Mouse (Mus musculus) neural tube, embryonic 11.5 days (tissue): ENCODE measurements around the gene Pilrb1. TPM values are rescaled to one million over a fixed set of nuclear protein-coding genes. Genes with fewer than 3 reads are reported as not detected.
"Not testable (repeated sequence)": the region's sequence is repeated elsewhere in the genome, so short reads cannot be mapped to it uniquely, and the experiment has no call there.

ENCODE experiments used
- ATAC-seq: fragments of 200-750 bp; cut with Nextera tagmentation; 2 replicates; pipeline ENCODE4 v1.8.0; 2017; ENCODE audit warnings: moderate number of reproducible peaks, mild to moderate bottlenecking, moderate TSS enrichment, moderate library complexity; ENCODE audit not compliant: insufficient read depth, low FRiP score, low TSS enrichment
- DNase-seq: peaks from one replicate; pipeline ENCODE4 v3.0.0-alpha.2; 2015; ENCODE audit warnings: low spot score
- H3K27ac ChIP-seq: fragments of 300-500 bp; sonication (generic); 2 replicates; pipeline ENCODE4 v1.5.1; 2014; ENCODE audit warnings: low read depth, mild to moderate bottlenecking, low read length
- H3K27me3 ChIP-seq: fragments of 300-500 bp; sonication (generic); 2 replicates; pipeline ENCODE4 v1.6.1; 2014; ENCODE audit warnings: mild to moderate bottlenecking, low read length, mixed read lengths; ENCODE audit not compliant: control insufficient read depth, insufficient read depth
- H3K36me3 ChIP-seq: fragments of 300-500 bp; sonication (generic); 2 replicates; pipeline ENCODE4 v1.6.1; 2014; ENCODE audit warnings: mild to moderate bottlenecking, low read length, moderate library complexity, mixed read lengths; ENCODE audit not compliant: control insufficient read depth, insufficient read depth
- H3K4me1 ChIP-seq: fragments of 300-500 bp; sonication (generic); 2 replicates; pipeline ENCODE4 v1.6.1; 2014; ENCODE audit warnings: low read length, mixed read lengths; ENCODE audit not compliant: control insufficient read depth, insufficient read depth
- H3K4me2 ChIP-seq: fragments of 300-500 bp; sonication (generic); 2 replicates; pipeline ENCODE4 v1.6.1; 2014; ENCODE audit warnings: low read depth, mild to moderate bottlenecking, moderate library complexity
- H3K4me3 ChIP-seq: fragments of 300-500 bp; sonication (generic); 2 replicates; pipeline ENCODE4 v1.5.1; 2014; ENCODE audit warnings: low read depth, low read length
- H3K9ac ChIP-seq: fragments of 300-500 bp; sonication (generic); 2 replicates; pipeline ENCODE4 v1.6.1; 2014; ENCODE audit warnings: mild to moderate bottlenecking, low read length
- H3K9me3 ChIP-seq: fragments of 300-500 bp; sonication (generic); 2 replicates; pipeline ENCODE4 v1.6.1; 2016; ENCODE audit warnings: low read length; ENCODE audit not compliant: control insufficient read depth
- WGBS: fragments of 180-500 bp; shearing (Covaris S2); extraction: QIAGEN DNeasy Blood & Tissue Kit; methylation state at CpG from one replicate; pipeline ENCODE4 v1.1.7; 2014; 5-methylcytosine and 5-hydroxymethylcytosine counted together
- polyA plus RNA-seq: library from polyadenylated mRNA; unstranded; fragments of >200 nt; fragmentation: Nextera tagmentation; extraction: Ambion mirVana; gene quantifications from 2 replicates; pipeline ENCODE4 v1.2.1, GENCODE M21; 2014

Pilrb1 gene
- polyA plus RNA-seq, 1 experiment from 2014 or later: not detected

GRCm38 (mm10) chr5:137835966-137836520, 21.9 kb downstream of the Pilrb1 start, which contains the start of gene Pilra:
Gene Pilra (minus strand): TSS chr5:137836281.
- H3K4me1 ChIP-seq, H3K4me3 ChIP-seq, H3K36me3 ChIP-seq, H3K27me3 ChIP-seq, DNase-seq, H3K4me2 ChIP-seq, H3K9me3 ChIP-seq, H3K27ac ChIP-seq, ATAC-seq, H3K9ac ChIP-seq: not testable (repeated sequence)
- WGBS: 85% methylated on average over 1 of the region's 2 CpGs

- H3K4me3 ChIP-seq: no peak overlapping the region
- no peaks in the 10 kb centered on the region for H3K27me3 ChIP-seq
- ATAC-seq (no peak), DNase-seq (no peak)
- no peaks in the 10 kb centered on the region for H3K9me3 ChIP-seq
- no peaks in the 10 kb centered on the region for H3K36me3 ChIP-seq
- 66% methylated on average over 4 of the region's 4 CpGs for WGBS
- no peak overlapping the region for H3K4me2 ChIP-seq
- H3K27ac ChIP-seq: no peak overlapping the region
- no peak overlapping the region for H3K9ac ChIP-seq
- no peaks in the 10 kb centered on the region for H3K4me1 ChIP-seq
Measured at GRCm38 (mm10) chr5:137833500-137833899, 24.4 kb downstream of the Pilrb1 start.

- H3K4me1 ChIP-seq: no peaks in the 10 kb centered on the region
- ATAC-seq (no peak), DNase-seq (no peak)
- no peak overlapping the region for H3K4me3 ChIP-seq
- no peak overlapping the region for H3K4me2 ChIP-seq
- H3K9me3 ChIP-seq: no peaks in the 10 kb centered on the region
- no peaks in the 10 kb centered on the region for H3K27me3 ChIP-seq
- WGBS: 81% methylated on average over 6 of the region's 6 CpGs
- no peak overlapping the region for H3K27ac ChIP-seq
- H3K36me3 ChIP-seq: no peaks in the 10 kb centered on the region
- no peak overlapping the region for H3K9ac ChIP-seq
Measured at GRCm38 (mm10) chr5:137831506-137831905, 26.4 kb downstream of the Pilrb1 start.

- no peak overlapping the region for H3K27ac ChIP-seq
- no peak for DNase-seq
- H3K9ac ChIP-seq: no peak overlapping the region
- 84% methylated on average over 4 of the region's 4 CpGs for WGBS
- no peak for ATAC-seq
- no peaks in the 10 kb centered on the region for H3K36me3 ChIP-seq
- no peak overlapping the region for H3K4me2 ChIP-seq
- no peaks in the 10 kb centered on the region for H3K9me3 ChIP-seq
- H3K27me3 ChIP-seq: no peaks in the 10 kb centered on the region
- H3K4me1 ChIP-seq: no peaks in the 10 kb centered on the region
- no peak overlapping the region for H3K4me3 ChIP-seq
Measured at GRCm38 (mm10) chr5:137831106-137831505, 26.8 kb downstream of the Pilrb1 start.

- 83% methylated on average over 7 of the region's 7 CpGs for WGBS
- no peak for ATAC-seq
Measured at GRCm38 (mm10) chr5:137830238-137830637, 27.7 kb downstream of the Pilrb1 start.

GRCm38 (mm10) chr5:137828694-137829093, 29.2 kb downstream of the Pilrb1 start:
- H3K36me3 ChIP-seq: no peaks in the 10 kb centered on the region
- no peak overlapping the region for H3K27ac ChIP-seq
- no peak overlapping the region for H3K9ac ChIP-seq
- no peak overlapping the region for H3K4me3 ChIP-seq
- 86% methylated on average over 6 of the region's 6 CpGs for WGBS
- H3K9me3 ChIP-seq: no peaks in the 10 kb centered on the region
- H3K27me3 ChIP-seq: no peaks in the 10 kb centered on the region
- H3K4me1 ChIP-seq: no peaks in the 10 kb centered on the region
- H3K4me2 ChIP-seq: no peak overlapping the region
- DNase-seq (no peak), ATAC-seq (no peak)

More at GRCm38 (mm10) chr5:137830238-137830637, 27.7 kb downstream of the Pilrb1 start:
- no peak overlapping the region for H3K27ac ChIP-seq
- no peaks in the 10 kb centered on the region for H3K36me3 ChIP-seq
- H3K4me2 ChIP-seq: no peak overlapping the region
- no peak for DNase-seq
- H3K4me1 ChIP-seq: no peaks in the 10 kb centered on the region
- H3K9me3 ChIP-seq: no peaks in the 10 kb centered on the region
- H3K4me3 ChIP-seq: no peak overlapping the region
- no peaks in the 10 kb centered on the region for H3K27me3 ChIP-seq
- no peak overlapping the region for H3K9ac ChIP-seq

GRCm38 (mm10) chr5:137826421-137826820, 31.5 kb downstream of the Pilrb1 start:
- no peaks in the 10 kb centered on the region for H3K36me3 ChIP-seq
- H3K4me2 ChIP-seq: no peak overlapping the region
- no peak for DNase-seq
- no peak for ATAC-seq
- H3K27ac ChIP-seq: no peak overlapping the region
- no peaks in the 10 kb centered on the region for H3K27me3 ChIP-seq
- H3K4me3 ChIP-seq: no peak overlapping the region
- H3K9me3 ChIP-seq: no peaks in the 10 kb centered on the region
- WGBS: 73% methylated on average over 6 of the region's 7 CpGs
- no peaks in the 10 kb centered on the region for H3K4me1 ChIP-seq
- no peak overlapping the region for H3K9ac ChIP-seq

- H3K4me2 ChIP-seq: no peak overlapping the region
- no peak overlapping the region for H3K9ac ChIP-seq
- H3K36me3 ChIP-seq: no peaks in the 10 kb centered on the region
- 89% methylated on average over 2 of the region's 2 CpGs for WGBS
- ATAC-seq: no peak
- H3K4me3 ChIP-seq: no peak overlapping the region
- no peaks in the 10 kb centered on the region for H3K4me1 ChIP-seq
- no peak for DNase-seq
- no peak overlapping the region for H3K27ac ChIP-seq
- no peaks in the 10 kb centered on the region for H3K27me3 ChIP-seq
- H3K9me3 ChIP-seq: no peaks in the 10 kb centered on the region
Measured at GRCm38 (mm10) chr5:137825971-137826370, 31.9 kb downstream of the Pilrb1 start.

- H3K9ac ChIP-seq: no peak overlapping the region
- no peaks in the 10 kb centered on the region for H3K27me3 ChIP-seq
- no peak overlapping the region for H3K27ac ChIP-seq
- ATAC-seq (no peak), DNase-seq (no peak)
- H3K9me3 ChIP-seq: no peaks in the 10 kb centered on the region
- H3K4me2 ChIP-seq: no peak overlapping the region
- no peaks in the 10 kb centered on the region for H3K4me1 ChIP-seq
- H3K36me3 ChIP-seq: no peaks in the 10 kb centered on the region
- H3K4me3 ChIP-seq: no peak overlapping the region
- WGBS: 87% methylated on average over 3 of the region's 3 CpGs
Measured at GRCm38 (mm10) chr5:137825030-137825429, 32.9 kb downstream of the Pilrb1 start.
